Mouse (Mus musculus): Measurements from ENCODE around the gene Ino80e.
A peak's percentile ranks its signal among the peaks of the same experiment; 100 is the strongest.

Ino80e gene

DNA sequence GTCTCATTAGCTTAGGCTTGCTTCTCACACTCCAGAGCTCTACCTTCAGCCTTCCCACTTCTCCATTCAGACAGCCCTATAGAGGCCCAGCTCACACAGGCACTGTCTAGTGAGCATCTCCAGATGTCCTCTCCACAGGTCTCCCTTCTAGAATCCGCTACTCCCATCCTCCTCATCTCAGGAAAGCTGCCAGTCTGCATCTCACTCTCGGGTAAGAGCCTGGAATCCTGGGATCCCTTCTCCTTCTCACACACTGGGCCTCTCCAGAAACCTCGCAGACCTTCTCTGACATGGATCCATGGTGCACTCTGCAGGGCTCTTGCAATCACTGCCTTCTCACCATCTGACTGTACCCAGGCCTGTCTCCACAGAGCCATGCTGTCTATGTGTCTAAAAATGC is 6.5 kb downstream of the Ino80e start:
- DNase-seq, result no peak

DNA sequence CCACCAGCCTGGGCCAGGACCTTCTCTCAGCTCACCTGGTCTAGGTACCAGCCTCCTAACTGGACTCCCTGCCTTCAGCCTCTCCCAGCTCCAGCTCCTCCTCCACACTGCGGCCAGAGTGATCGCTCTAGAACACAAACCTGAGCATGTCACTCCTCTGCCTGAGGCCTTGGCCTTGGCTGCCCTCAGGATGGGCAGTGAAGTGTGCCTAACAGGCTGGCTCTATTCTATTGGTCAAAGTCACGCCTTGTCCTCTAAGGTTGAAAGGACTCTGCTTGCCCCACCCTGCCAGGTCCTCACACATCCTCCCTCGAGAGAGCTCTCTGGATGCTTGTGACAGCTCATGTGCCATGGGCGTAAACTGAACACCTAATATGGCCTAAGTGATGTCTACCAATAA is 8.7 kb downstream of the Ino80e start:
- DNase-seq, result peak; percentile 77

DNA sequence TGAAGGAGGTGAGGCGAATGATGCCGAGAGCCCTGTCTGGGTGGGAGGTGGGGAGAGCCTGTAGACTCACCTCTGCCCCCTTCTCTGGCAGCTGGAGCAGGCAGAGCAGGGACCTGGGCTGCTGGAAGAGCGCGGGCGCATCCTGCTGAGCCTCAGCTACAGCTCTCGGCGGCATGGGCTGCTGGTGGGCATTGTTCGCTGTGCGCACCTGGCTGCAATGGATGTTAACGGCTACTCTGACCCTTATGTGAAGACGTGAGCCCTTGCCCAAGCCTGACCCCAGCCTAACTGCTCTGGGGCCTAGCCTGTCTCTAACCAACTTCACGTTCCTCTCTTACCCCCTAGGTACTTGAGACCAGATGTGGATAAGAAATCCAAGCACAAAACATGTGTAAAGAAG is 11.0 kb downstream of the Ino80e start:
- no peak for DNase-seq

DNA sequence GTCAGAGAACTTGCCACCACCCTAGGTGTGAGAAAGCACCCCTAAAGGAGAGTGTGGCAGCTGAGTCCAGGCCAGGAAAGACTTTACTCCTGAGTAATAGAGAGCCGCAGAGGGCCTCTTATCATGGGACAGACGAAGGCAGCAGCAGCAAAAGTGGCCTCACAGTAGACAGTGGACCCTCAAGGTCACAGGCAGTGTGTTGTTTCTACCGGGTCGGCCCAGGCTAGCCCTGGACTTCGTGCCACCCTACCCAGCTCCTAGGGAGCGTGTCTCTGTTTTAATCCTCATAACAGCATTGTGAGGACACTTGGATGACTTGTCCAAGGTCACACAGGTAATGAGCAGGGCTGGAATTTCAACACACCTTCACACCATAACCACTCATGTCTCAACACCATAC is 12.0 kb downstream of the Ino80e start:
- DNase-seq, result no peak

DNA sequence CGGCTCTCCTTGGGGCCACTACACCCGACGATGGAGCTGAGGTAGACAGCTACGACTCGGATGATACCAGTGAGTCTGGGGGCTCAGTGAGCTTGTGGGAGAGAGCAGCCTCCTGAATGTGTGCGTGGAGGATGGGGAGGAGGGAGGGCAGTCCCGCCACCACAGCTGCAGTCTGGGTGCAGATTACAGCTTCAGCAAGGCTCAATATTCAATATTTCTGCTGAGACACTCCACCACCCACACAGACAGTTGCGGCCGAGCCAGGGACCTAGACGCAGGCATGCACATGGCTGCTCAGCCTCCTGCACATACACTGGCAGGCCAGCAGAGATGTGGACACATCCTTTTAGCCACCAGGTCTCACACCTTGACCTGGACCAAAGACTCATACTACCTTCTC is 13.4 kb downstream of the Ino80e start:
- DNase-seq, result no peak

DNA sequence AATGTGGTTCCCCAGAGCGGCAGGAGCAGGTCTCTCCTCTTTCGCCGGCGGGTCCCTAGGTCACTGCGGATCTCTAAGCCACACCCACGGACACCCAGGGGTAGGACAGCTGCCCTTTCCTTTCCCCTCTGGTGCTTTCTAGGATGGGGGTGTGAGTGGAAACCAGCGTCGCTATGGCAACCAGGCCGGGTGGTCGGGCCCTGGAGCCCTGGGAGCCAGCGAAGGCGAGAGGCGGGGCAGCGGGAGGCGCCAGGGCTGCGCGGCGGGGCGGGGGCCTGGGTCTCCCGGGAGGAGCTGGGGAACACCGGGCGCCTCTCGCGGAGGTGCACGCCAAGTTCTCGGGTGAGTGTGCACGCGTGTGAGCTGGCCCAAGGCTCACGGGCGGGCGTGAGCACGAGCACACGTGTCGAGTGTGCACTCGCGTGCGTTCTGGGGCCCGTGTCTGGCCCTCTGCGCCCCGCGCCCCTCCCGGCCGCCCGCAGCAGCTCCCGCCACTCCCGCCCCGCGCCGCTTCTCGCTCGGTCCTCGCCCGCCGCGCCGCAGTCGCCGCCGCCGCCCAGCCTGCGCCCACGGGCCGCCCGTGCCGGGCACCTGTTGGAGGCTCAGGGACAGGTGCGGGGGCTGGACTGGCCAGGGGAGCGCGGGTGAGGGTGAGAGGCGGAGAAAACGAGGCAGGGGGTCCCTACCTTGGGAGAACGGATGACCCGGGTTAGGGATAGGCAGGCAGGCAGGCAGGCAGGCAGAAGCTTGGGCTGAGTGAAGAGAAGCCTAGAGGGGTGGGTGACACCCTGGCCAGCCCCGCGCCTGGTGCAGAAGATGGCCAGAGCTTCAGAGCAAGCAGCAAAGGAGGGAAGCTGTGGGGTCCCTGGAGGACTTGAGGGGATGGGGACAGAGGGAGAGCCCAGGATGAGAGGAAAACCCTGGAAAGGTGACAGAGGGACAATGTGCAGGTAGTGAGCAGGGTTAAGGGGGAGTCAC is 14.5 kb downstream of the Ino80e start:
- DNase-seq, result no peak

DNA sequence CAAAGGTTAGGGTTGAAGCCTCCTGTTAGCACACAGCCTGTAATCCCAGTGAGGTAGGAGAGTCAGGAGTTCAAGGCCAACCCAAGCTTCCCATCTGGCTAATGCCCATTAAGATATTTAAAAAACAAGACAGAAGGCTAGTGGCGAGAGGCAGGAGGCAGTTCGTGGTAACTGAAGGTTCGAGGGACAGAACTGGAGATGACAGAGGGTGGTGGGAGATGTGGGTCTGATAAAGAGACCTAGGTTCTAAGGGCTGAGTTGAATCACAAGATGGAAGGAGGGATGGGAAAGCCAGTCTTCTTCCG is 15.1 kb downstream of the Ino80e start, which contains the start of gene Doc2a:
Doc2a (plus strand) TSS at position 301 of the 305 bp plus-strand sequence.
- no peak for DNase-seq

DNA sequence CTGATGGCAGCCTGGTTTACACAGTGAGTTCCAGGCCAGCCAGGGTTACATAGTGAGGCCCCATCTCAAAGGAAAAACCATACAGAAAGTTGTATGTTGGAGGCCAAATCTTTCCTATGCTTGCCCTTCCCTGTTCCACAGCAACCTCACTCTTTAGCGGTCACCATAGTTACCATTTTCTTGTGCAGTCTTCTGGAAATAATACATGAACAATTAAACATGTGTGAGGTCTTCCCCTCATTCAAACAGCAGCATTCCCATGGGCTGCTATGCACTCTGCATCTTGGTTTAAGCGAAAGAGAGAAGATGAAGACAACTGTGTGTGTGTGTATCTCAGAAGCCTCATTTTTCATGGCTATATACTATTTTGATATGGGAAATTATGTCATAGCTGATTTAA is 16.7 kb downstream of the Ino80e start:
- DNase-seq, result no peak

DNA sequence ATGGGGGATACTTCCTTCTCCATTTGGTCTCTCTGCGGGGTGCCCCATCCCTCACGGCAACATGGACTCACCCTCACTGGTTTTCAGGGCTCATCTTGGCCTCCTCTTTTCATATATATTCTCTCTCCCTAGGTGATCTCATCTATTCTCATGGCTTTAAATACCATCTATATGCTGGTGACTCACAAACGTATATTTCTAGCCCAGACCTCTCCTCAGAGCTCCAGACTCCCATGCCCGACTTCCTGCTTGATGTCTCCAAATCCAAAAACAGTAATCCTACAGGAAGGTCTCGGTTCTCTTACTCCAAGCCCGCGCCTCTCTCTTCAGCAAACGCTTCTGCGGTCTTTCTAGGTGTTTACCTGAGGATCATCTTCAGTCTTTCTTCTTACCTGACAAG is 18.9 kb downstream of the Ino80e start:
- no peak for DNase-seq

DNA sequence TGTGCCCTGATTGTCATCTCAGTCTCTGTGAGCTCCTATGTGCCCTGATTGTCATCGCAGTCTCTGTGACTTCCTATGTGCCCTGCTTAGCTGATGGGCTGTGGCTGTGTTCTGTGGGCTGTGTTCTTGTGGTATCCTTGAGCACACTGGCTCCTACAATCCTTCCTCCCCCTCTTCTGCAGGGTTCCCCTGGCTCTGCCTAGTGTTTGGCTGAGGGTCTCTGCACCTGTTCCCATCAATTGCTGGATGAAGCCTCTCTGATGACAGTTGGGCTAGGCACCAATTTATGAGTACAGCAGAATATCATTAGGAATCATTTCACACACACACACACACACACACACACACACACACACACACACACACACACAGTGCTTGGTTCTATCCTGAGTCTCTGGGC is 28.9 kb downstream of the Ino80e start:
- no peak for DNase-seq

DNA sequence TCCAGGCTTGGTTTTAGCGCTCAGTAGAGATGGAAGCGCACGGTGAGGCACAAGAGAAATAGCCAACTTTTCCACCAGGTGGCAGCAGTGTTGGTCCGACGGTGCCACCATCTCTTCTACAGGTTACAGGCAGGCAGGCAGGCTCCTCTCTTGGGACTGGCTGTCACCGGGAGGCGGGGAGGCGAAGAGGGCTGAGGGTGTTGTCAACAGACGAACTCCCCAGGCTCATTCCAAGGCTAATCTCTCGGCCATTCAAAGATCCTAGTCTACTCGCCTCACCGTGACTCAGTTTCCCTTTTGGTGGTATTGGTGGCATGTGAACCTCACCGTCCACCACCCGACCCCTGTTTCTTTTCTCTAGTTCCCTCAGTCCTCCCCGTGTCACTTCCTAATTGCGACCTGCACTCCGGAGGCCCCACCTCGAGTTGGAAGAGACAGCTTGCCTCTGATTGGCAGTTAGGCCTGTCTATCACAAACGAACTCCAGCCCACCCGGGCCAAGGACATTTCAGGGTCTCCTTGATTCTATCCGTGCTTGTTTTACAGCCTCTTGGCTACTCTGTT is 30.1 kb downstream of the Ino80e start:
- DNase-seq, result peak; percentile 88

DNA sequence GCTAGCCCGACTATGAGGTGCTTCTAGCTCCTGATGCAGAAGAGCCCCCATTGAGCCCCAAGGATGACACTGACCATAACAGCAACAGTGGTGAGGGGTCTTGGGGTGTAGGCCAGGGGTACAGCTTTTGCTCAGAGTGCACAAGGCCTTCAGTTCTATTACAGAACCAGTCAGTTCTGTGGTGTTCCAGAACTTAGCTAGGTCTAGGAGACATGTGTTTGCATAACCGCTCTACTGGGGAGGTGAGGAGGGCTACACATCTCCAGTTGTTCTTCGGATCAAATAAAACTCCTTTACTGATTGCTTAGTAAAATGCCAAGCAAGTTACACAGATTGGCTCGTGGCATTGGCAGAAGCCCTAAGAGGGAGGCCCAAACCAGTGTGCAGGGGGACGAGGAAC is 30.6 kb downstream of the Ino80e start, which contains the start of gene 4930451I11Rik:
4930451I11Rik (minus strand) TSS at position 101 of the 400 bp plus-strand sequence.
- DNase-seq, result no peak

DNA sequence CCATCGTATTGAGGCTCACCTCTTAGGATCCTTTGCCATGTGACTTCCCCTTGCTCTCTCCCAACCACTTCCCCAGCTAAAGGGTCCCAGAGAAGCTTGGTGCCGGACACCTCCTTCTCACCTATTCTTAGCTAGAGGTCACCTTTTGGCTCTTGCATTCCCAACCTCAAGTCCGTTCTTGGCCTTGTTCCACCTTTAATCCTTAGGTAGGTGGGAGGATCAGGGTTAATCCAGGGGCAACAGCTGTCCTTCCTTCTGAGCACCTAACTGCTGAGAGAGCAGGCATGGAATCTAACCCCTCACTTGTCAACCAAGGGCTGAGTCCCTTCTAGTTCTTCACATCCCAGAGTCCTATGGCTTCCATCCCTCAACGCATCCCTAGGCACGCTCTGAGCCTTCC is 36.2 kb downstream of the Ino80e start:
- DNase-seq, result no peak

DNA sequence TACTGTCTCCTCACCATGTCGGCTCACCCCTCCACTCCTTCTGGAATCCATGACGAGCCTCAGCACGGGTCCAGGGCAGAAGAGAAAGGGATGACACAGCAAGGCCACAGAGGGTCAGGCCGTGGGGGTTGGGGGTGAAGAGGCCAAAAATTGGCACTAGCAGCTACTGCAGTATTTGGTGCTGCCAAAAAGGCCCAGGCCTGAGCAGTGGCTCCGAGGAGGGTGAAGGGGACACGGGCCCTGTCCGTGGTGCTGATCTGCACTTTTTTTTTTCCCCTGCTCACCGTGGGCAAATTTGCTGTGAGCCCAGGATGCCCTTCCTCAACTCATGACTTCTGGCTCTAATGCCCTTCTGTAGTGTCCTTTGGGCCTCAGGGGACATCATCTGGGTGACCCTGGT is 36.8 kb downstream of the Ino80e start:
- no peak for DNase-seq

DNA sequence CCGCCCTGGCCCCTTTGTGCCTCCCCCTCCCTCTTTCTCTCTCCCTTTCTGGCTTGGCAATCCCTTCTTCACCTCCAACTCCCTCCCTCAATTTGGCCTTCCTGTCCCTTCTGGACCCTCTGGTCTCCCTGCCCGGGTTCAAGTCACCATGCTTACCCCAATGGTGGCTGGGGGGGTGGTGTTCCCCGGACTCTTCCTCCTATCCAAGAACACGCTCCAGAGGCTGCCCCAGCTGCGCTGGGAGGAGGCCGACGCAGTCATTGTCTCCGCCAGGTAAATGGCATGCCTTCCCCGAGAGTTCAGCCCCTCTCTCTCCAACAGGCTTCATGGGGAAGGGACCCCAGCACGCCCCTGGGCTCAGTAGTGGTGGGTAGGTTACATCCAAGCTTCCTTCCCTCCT is 38.2 kb downstream of the Ino80e start:
- DNase-seq, result no peak

DNA sequence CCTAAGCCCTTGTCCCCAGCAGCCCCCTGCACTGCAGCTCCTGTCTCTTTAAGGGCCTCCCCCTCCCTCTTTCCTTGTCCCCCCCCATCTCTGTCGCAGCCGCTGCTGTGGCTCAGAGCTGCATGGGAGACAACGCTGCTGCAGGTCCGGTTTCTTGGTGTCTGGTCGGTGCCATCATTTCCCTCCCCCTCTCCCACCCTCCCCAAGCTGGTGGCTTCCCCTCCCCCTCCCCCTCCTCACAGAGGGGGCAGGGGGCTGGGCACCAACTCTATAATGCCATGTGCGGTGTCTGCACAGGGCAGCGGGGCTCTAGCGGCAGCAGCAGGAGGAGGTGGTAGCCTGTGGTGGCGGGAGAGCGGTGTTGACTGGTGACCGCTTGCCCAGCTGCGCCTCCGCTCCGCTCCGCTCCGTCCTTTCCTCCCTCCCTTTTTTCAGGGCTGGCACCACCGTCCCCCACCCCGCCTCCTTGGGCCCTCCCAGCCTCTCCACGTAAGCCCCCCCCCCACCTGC is 38.9 kb downstream of the Ino80e start:
- DNase-seq, result no peak

DNA sequence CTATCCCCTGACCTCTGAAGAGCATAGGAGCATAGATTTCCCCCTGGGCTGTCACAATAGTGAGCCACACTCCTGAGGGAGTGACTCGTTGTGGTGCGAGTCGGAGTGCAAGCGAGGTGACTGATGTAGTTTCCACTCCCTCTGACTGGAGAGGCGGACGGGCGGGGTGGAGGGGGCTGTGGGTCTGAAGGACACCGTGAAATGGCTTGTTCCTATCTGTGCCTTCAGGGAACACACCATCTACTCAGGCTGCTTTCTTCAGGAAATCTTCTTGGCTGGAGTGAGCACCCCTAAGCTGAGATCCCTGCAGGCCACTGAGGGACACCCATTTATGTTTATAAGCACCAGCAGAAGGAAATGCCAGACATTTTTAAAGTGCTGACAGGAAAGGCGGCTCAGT is 39.4 kb downstream of the Ino80e start:
- DNase-seq, result no peak

DNA sequence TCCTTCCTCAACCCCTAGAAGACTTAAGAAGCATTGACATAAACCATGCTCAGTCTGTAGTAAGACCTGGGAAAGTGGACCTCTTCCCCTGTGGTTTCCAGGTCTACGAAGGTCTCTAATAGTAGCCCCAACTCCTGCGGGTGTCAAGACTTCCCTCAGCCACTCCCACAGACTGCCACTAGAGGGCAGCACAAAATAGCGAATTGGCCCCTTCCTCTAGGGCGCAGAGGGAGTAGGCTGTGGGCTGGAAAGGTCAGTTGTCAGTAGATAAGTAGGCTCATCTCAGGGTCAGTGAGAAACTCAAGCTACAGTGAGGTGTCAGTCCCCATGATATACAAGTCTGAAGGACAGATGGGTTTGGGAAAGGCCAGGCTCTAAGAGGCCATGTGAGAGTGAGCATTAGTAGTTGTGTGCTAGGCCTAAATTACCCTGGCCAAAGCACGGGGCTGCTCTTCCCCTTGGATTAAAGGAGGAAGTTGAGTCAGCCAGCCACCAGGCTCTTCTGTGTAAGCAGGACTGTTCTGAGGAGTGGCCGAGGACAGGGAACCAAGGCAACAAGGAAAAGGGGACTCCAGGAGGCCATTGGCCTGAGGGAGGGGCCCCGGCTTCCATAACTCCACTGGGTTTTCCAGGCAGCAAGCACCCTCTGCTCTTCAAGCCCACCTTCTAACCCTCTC is 40.2 kb downstream of the Ino80e start:
- DNase-seq, result peak; percentile 82

DNA sequence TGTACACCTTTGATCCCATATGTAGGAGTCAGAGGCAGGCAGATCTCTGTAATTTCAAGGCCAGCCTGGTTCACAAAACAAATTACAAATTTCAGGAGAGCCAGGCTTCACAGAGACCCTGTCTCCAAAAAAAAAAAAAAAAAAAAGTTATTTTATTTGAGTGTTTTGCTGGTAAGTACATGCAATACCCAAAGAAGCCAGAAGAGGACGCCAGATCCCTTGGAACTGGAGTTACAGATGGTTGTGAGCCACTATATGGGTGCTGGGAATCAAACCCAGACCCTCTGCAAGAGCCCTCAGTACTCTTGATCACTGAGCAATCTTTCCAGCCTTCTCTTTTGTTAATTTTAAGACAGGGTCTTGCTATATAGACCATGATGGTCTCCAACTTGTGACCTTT is 43.4 kb downstream of the Ino80e start:
- DNase-seq, result no peak

DNA sequence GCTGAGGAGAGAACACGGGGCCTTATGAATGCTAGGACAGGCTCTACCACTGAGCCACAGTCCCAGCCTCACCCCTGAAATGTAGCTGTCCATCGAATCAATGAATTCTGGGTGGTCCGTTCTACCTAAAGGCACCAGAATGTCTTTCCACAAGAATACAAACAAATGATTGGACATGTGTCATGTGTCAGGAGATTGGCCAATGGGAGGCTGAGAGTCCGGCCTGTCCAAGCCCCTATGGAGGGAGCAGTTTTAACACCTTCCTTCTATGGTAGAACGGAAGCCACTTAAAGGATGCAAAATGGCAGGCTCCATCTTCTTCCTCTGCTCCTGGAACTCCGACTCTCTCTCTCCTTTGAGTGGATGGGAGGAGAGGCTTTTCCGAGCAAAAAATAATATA is 44.6 kb downstream of the Ino80e start:
- no peak for DNase-seq

DNA sequence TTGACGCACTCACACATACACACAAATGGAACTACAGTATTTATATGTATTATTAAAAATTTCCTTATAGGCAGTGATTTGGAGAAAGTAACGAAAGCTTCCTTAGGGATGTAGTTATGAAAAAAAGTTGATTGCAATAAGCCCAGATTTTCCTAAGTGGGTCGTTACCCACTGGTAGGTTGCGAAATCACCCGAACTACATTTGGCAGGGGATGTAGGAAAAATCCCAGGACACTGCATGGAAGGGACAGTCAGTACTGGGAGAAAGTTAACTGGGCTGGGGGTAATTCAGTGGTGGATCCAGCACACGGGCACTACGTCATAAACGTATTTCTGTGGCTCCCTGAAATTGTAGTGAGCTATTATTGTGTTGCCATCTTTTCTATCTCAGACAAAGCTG is 45.7 kb downstream of the Ino80e start:
- no peak for DNase-seq

DNA sequence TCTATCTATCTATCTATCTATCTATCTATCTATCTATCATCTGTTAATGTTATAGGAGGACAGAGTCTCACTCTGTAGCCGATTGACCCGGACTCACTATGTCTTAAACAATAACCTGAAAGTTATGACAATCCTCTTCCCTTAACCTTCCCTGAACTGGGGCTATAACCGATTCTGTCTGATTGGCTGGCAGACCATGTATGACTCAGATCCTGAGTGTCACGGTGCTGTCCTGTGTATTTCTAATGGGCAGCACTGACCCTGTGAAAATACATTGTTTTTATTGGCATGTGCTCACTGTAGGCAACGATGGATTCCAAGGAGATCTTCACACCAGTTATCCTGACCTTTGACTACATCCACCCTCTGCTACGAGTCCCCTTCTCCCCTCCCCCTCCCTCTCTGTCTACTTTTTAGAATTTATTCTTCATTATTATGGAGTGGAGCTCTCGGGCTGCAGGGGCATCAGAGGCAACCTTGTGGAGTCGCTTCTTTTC is 46.4 kb downstream of the Ino80e start:
- DNase-seq, result no peak

DNA sequence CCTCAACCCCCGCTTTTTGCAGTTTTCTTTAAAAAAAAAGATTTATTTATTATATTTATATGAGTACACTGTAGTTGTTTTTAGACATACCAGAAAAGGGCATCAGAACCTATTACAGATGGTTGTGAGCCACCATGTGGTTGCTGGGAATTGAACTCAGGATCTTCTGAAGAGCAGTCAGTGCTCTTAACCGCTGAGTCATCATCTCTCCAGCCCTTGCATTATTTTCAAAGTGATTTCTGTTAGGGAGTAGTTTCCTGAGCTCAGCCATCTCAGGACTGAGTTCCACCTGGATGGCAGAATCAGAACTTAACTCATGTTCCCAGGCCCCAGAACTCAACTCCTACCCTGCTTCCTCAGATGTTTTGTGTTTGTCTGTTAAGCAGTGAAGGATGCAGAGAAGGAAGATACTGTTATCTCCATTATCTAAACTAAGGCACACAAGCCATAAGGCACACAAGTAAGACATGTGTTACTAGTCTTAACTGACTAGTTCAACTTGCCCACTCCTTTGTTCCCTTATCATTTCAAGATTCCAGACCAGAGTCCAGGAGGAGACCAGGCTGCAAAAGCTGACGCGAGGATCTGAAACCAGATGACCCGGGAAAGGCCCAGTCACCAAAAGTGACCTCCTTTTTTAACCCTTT is 52.3 kb downstream of the Ino80e start:
- no peak for DNase-seq
